Comparison of ENCODE assay signal across 8 mouse cellular contexts in the genomic region with DNA sequence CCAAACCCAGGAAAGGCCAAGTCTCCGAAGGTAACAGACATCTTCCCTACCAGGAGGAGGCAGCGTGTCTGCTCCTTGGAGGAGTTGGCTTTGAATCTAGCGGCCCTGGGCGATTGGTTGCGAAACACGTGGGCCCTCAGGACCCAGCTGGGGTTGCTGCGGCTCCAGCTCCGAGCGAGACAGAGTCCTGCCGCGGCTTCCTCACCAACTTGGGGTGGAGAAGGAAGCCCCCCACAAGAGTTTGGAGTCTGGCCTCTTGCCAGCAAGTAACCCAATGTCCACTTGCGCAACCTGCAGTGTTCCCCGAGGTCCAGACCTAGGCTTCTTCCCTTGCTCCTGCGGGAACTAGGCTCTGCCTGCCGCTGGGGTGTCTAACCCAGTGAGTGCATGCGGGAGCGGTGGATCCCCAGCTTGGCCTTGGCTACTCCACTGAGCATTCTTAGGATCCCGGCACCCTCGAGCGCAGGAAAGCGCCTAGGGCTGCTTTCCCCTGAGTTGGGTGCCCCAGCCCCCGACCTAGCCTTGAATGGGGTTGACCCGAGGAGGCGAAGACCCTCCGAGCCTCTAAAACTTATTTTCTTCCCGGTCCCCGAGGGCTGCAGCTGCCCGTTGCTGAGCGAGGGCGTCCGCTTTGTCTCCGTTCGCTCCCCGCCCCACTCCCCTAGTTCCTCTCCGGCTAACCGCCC. TPM values are rescaled to one million over a fixed set of nuclear protein-coding genes. Genes with fewer than 3 reads are reported as not detected.
DNase-seq lines count a peak whose midpoint lies in the region; ATAC-seq and TF ChIP-seq lines count a peak whose summit lies in the region.

No protein-coding gene starts in this region.

- TF ChIP-seq CTCF in cerebellum, adult 2 months (IDR thresholded peaks at IDR 0.05; ENCODE audit: borderline replicate concordance, insufficient read depth, low read depth, low read length) = no peak

- peak overlapping the region; percentile 36 for H3K4me3 ChIP-seq in cerebellum, adult 2 months (replicated peaks; ENCODE audit: insufficient read depth, low read depth, low read length)
- H3K4me3 ChIP-seq in hindbrain, embryonic 12.5 days = peak overlapping the region; percentile 85

- TF ChIP-seq POLR2A in cerebellum, adult 2 months (IDR thresholded peaks at IDR 0.05; ENCODE audit: borderline replicate concordance, insufficient read depth, low read length) = no peak

- H3K27ac ChIP-seq in cerebellum, adult 2 months (ENCODE audit: insufficient read depth, low read length) = peak overlapping the region; percentile 39; the same call in 1 of the 2 replicates
- H3K27ac ChIP-seq in hindbrain, embryonic 12.5 days = peak overlapping the region; percentile 94

- DNase-seq in MN1 (ENCODE audit: low spot score) = peak; percentile 93
- DNase-seq in cerebellum, adult 2 months = peak; percentile 47 to 55
- peak; percentile 72 to 79 for DNase-seq in frontal cortex, postnatal 10 days (ENCODE audit: low spot score in 2 of 2)
- peak; percentile 67 to 81 for DNase-seq in left cerebral cortex, adult 8-10 months (ENCODE audit: low spot score in 2 of 2)
- DNase-seq in right cerebral cortex, postnatal 10 days (ENCODE audit: low spot score in 2 of 2) = peak; percentile 90 to 93
- DNase-seq in urinary bladder, postnatal 36 days (ENCODE audit: low spot score in 2 of 2) = peak; percentile 67 to 83

- H3K4me2 ChIP-seq in hindbrain, embryonic 12.5 days (replicated peaks) = peak overlapping the region; percentile 78

- under 1% methylated on average over 35 of the region's 36 CpGs for WGBS in cerebellum, adult 2 months
- under 1% methylated on average over 35 of the region's 36 CpGs for WGBS in hindbrain, embryonic 12.5 days

- ATAC-seq in hindbrain, embryonic 12.5 days (ENCODE audit: low FRiP score) = peak; percentile 69
- peak; percentile 50 for ATAC-seq in megakaryocyte, adult 5-6 weeks (ENCODE audit: poor library complexity, severe bottlenecking)

- H3K36me3 ChIP-seq in hindbrain, embryonic 12.5 days = peaks cover 6% of the 10 kb centered on the region

- peak overlapping the region; percentile 88 for H3K9ac ChIP-seq in hindbrain, embryonic 12.5 days

- no peaks in the 10 kb centered on the region; the same call in 1 of the 2 replicates for H3K27me3 ChIP-seq in cerebellum, adult 2 months (ENCODE audit: control insufficient read depth, insufficient read depth, low read length)
- no peaks in the 10 kb centered on the region for H3K27me3 ChIP-seq in hindbrain, embryonic 12.5 days

- no peaks in the 10 kb centered on the region for H3K9me3 ChIP-seq in hindbrain, embryonic 12.5 days (replicated peaks)

- H3K4me1 ChIP-seq in cerebellum, adult 2 months (ENCODE audit: control insufficient read depth, insufficient read depth, low read length) = 0 out of 2 replicates have a peak, but pooled peaks cover 6% of the 10 kb centered on the region
- H3K4me1 ChIP-seq in hindbrain, embryonic 12.5 days = peaks cover 54% of the 10 kb centered on the region

RNA-seq across cellular contexts. Expression of gene Enc1, which starts 0.5 kb away (rescaled TPM):
- 16.7 and 20.2 TPM in 2 replicates for polyA plus RNA-seq in cerebellum, adult 2 months (2012; rRNA removed)
- polyA plus RNA-seq in hindbrain, embryonic 12.5 days (2016; fragmentation: Nextera tagmentation; extraction: Ambion mirVana) = 28.8 and 29.1 TPM in 2 replicates
- 100 to 1,000 TPM; 425 to 545 (median 450) TPM for total RNA-seq in left cerebral cortex, adult 8-10 months (2022)
- total RNA-seq in megakaryocyte, adult 5-6 weeks (2015) = 2.0 and 3.0 TPM in 2 replicates
- total RNA-seq in megakaryocyte, adult 5-6 weeks (2017) = 2.3 and 3.5 TPM in 2 replicates

RNA-seq across cellular contexts. Expression of gene Hexb, which starts 42.3 kb away (rescaled TPM):
- 61.0 and 62.9 TPM in 2 replicates for polyA plus RNA-seq in cerebellum, adult 2 months (2012; rRNA removed)
- polyA plus RNA-seq in hindbrain, embryonic 12.5 days (2016; fragmentation: Nextera tagmentation; extraction: Ambion mirVana) = 25.8 and 29.3 TPM in 2 replicates
- 100 to 1,000 TPM; 108 to 345 (median 194) TPM for total RNA-seq in left cerebral cortex, adult 8-10 months (2022)
- 160 and 202 TPM in 2 replicates for total RNA-seq in megakaryocyte, adult 5-6 weeks (2015)
- 125 and 139 TPM in 2 replicates for total RNA-seq in megakaryocyte, adult 5-6 weeks (2017)

Comparison
In these comparisons a context has a peak if more than half of its experiments do, and no peak if none do; other contexts are left out.
1. Peak in every context shown above with its lines: DNase-seq, ATAC-seq, H3K4me3 ChIP-seq and H3K27ac ChIP-seq.
2. RNA of gene Enc1, which starts 0.5 kb away (total RNA-seq): 425 to 545 TPM in left cerebral cortex, adult 8-10 months; 2.0 to 3.5 TPM in megakaryocyte, adult 5-6 weeks; every median in the first group is over 10 times any median in the second.